Mouse (Mus musculus) lung, adult 18-20 months (tissue): ENCODE results near the gene Ckmt1.
"Not testable (repeated sequence)": the region's sequence is repeated elsewhere in the genome, so short reads cannot be mapped to it uniquely, and the experiment has no call there.

Source experiments
- DNase-seq, 2 experiments: peaks; one replicate each; pipeline ENCODE4 v3.0.0; 2022; ENCODE audit warnings: mixed read lengths in 2 of 2

Gene Ckmt1

DNA sequence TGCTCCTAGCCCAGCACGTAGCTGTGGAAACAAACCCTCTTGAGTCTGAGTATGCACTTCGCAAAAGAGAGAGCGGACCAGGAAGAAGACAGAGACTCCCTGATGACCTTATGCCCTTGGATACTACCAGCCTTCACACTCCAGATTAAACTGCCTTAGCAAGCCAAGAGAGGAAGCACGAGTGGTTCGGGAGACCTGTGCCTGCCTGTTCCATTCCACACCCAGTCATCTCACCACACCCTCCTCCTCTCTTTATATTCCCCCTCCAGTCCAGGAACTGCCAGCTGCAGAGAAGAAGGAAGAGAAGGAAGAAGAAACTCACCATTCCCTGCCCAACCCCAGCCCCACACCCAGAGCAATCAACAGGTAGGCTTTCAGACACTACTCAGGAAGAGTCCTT is at the start of gene Ckmt1:
Ckmt1 (plus strand) TSS at position 221 of the 400 bp plus-strand sequence.
- DNase-seq: peak; percentile 14 to 52

GRCm38 (mm10) chr2:121308997-121309416 is 48.5 kb upstream of the Ckmt1 start:
- peak; percentile 32 to 38 for DNase-seq

DNA sequence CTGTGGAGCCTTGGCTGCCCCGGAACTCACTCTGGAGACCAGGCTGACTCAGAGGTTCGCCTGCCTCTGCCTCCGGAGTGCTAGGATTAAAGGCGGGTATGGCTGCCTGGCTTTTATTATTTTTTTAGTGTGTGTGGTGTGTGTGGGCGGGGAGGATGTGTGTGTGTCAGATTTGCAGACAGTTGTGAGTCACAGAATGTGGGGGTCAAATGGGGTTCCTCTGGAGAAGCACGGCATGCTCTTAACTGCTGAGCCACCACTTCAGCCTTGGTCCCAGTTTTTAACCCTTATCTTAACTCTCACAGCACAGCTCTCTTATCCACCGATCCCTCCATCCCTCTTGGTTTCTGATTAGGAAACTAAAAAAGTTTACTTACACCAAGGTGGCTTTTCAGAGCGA is 41.2 kb upstream of the Ckmt1 start:
- no peak for DNase-seq

GRCm38 (mm10) chr2:121323041-121323440 is 34.5 kb upstream of the Ckmt1 start:
- no peak for DNase-seq

- no peak for DNase-seq
Measured at GRCm38 (mm10) chr2:121323693-121324470, 33.6 kb upstream of the Ckmt1 start.

- no peak for DNase-seq
Measured at GRCm38 (mm10) chr2:121329492-121329891, 28.0 kb upstream of the Ckmt1 start.

- no peak for DNase-seq
Measured at GRCm38 (mm10) chr2:121339057-121339456, 18.5 kb upstream of the Ckmt1 start.

DNA sequence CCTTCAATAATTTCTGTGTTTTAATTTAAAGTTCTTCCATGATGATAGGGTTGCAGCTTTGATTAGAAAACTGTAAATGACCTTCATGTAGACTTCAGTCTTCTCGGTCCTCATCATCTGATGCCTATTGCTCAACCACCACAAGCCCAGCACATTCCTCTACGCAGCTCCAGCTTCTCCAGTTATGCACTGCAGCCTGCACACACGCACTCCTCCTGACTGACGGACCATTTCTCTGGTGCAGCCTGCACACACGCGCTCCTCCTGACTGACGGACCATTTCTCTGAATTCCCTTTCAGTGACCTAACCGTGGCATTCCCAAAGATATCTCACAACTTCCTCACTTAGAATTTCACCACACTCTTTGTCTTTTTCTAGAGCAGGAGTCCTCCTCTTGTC is 4.4 kb upstream of the Ckmt1 start:
- peak in 1 of 2 experiments; percentile 23 for DNase-seq

- no peak for DNase-seq
Measured at GRCm38 (mm10) chr2:121354378-121354777, 3.1 kb upstream of the Ckmt1 start.

DNA sequence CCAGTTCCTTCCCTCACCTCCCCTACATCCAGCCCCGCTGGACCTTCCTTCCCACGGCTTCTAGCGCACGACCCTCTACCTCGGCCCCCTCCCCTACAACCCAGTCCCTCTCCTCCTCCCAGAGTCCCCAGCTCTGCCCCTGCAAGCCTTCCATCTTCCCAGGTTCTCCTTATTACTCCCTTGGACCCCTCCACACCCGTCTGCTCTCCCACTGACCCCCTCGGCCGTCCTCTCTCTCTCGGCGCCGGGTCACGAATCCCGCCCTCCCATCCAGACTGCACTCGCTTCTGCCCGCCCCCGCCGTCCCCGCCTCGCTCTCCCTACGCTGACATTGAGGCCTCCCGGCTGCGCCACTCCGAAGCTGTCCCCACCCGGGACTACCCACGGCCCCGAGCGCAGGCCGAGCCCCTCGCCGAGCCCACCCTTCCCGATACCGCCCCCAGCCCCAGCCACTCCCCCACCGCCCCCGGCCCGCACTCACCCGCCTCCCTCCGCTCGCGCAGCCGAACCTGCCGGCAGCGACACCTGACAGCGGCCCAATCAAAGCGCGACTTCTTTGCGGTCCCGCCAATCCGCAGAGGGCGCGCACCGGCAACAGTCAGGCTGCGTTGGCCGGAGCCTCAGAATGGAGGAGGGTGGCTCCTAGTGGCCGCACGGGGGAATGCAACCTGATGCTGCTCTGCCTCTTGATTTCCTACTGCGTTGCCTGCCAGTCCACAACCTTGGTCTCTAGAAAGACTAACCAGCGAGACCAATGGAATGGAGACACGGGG is 2.5 kb upstream of the Ckmt1 start, which contains the start of gene Ppip5k1:
Ppip5k1 (minus strand) TSS at position 577 of the 773 bp plus-strand sequence.
- DNase-seq: peak; percentile 97

GRCm38 (mm10) chr2:121357961-121358360 is 447 bp downstream of the Ckmt1 start:
- DNase-seq: no peak

- DNase-seq: peak; percentile 79 to 84
Measured at GRCm38 (mm10) chr2:121358381-121358780, 867 bp downstream of the Ckmt1 start.

DNA sequence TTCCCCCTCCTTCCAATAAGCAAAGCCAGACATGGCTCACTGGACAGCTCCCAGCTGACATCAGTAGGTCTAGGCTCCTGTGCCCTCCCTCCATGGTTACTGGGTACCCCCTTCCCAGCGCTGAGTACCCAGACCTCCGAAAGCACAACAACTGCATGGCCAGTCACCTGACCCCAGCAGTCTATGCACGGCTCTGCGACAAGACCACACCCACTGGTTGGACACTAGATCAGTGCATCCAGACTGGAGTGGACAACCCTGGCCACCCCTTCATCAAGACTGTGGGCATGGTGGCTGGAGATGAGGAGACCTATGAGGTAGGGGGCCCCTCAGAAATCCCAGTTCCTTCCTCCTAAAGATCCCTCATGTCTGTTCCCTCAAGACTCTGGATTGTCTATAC is 1.9 kb downstream of the Ckmt1 start:
- DNase-seq: no peak

DNA sequence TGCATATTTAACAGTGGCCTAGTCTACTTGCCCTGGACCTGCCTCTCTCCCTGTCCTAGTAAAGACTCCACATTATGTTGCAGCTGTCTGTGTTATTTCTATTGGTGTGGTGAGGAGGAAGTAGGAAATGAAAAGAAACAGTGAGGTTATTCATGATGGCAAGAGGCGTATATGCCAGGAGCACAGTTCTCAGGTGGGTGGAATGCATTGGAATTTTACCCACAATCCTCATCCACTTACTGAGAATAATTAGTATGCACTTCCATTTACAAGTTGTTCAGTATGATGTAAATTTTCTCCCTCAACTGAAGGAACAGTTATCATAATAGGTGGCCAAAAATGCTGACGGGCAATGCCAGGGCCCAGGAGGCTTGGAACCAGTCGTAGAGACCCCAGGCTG is 6.1 kb downstream of the Ckmt1 start:
- DNase-seq: no peak

DNA sequence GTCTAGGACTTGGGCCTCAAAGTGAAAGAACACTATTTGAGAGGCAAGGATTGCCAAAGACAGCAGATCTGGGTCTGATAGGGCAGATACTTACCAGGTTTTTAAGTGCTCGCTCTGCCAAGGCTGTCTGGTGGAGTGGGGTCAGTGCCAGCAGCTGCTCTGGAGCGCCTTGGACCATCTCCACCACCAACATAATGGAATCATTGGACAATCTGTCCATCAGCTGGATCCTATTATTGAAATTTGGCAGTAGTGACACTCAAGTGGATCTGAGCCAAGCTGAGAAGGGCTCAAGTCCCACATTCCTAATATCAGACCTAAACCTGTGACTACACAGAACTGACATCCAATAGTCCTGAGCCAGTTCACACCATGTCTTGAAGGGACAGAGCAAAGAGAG is 11.3 kb downstream of the Ckmt1 start:
- peak in 1 of 2 experiments; percentile 2 for DNase-seq

DNA sequence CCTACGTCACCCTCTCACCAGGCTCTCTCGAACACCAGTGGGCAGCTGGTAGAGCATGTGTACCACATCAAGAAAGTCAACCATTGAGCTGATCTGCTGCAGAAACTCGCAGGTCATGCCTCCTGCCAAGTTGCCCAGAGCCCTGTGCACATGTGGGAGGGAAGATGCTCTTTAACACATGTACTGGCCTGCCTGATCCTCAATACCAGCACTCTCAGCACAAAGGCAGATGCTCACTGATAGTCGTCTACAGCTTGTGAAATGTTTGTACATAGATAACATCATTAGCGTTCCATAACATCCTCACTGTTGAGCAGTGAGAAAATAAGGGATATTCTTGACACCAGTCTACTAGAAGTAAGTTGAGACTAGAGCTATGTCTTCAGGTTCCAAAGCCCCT is 13.4 kb downstream of the Ckmt1 start:
- DNase-seq: no peak

GRCm38 (mm10) chr2:121372266-121372665 is 14.8 kb downstream of the Ckmt1 start:
- DNase-seq: no peak

- no peak for DNase-seq
Measured at GRCm38 (mm10) chr2:121374766-121375165, 17.3 kb downstream of the Ckmt1 start.

GRCm38 (mm10) chr2:121386961-121387575 is 29.6 kb downstream of the Ckmt1 start, which contains the start of gene Strc:
Gene Strc, minus strand, starts transcription at chr2:121387168.
- DNase-seq: not testable (repeated sequence)

DNA sequence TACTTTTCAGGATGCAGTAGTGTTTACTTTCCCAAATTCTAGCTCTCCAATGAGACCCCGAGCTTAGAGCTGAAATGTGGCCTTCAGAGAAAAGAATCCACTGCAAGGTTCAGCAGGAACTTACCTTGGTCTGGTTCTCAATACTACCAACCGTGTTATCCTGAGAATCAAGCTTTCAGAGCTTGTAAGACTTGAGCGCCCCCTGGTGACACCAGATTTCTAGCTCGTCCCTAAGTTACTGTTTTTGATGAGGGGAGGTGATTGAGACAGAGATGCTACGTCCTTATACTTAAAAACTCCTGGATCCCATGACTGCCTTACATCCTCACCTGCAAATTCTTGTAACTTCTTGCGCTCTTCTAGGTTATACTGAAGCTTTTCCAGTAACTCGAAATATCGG is 39.1 kb downstream of the Ckmt1 start:
- DNase-seq: peak; percentile 63 to 75

- no peak for DNase-seq
Measured at GRCm38 (mm10) chr2:121403296-121403695, 45.8 kb downstream of the Ckmt1 start.

- DNase-seq: peak; percentile 34 to 56
Measured at GRCm38 (mm10) chr2:121408160-121408559, 50.6 kb downstream of the Ckmt1 start.

DNA sequence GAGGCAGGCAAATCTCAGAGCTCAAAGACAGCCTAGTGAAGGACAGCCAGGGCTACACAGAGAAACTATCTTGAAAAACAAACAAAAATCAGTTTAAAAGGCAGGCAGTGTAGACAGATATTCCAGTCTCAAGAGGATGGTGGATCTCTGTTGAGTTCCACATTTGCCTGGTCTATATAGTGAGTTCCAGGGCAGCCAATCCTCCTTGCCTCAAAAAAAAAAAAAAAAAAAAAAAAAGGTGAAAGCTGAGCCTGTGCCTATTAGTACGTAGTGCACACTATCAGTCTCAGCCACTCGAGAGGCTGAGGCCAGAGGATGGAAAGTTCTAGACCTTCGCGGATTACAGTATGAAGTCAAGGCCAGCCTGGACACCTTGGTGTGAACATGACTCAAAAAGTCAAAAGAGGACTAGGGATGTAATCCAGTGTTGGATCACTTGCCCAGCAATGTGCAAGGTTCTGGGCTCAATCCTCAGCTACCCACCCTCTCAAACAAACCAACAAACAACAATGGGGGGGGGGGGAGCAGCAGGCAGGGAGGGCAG is 55.4 kb downstream of the Ckmt1 start:
- no peak for DNase-seq
